Mouse (Mus musculus) heart, postnatal 0 days (tissue): ENCODE data around the gene Opn4.

Experiments used
- CTCF ChIP-seq: IDR thresholded peaks from 2 replicates; pipeline ENCODE4 v1.5.1; 2016; ENCODE audit warnings: antibody characterized with exemption, control low read depth, low read depth
- EP300 ChIP-seq: IDR thresholded peaks from 2 replicates; pipeline ENCODE4 v1.6.1; 2016; ENCODE audit warnings: antibody characterized with exemption, low read depth

DNA sequence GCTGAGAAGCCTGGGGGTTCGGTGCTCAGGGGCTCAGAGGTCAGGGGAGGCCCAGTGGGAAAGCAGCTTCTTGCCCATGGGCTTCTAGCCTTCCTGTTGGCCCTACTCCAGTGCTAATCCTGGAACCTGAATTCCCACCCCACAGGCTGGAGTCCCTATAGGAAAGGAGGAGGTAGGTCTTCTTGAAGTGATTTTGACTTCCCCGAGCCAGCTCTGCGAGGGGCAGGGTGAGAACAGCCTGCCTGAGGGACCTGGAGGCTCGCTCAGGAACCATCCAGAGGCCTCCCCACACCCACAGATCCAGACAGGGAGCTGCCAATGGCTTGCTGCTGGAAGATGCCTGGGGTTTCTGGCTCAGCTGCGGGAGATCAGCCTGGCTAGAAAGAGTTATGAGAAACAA is 32.2 kb downstream of the Opn4 start:
- TF ChIP-seq CTCF (no peak), EP300 (peak; percentile 13; the same call in 1 of the 2 replicates)
